Mouse (Mus musculus): ENCODE results near the gene Tenm3. TPM values are rescaled to one million over a fixed set of nuclear protein-coding genes. Genes with fewer than 3 reads are reported as not detected.

The Tenm3 gene
- polyA plus RNA-seq, 1 experiment: 106 TPM

DNA sequence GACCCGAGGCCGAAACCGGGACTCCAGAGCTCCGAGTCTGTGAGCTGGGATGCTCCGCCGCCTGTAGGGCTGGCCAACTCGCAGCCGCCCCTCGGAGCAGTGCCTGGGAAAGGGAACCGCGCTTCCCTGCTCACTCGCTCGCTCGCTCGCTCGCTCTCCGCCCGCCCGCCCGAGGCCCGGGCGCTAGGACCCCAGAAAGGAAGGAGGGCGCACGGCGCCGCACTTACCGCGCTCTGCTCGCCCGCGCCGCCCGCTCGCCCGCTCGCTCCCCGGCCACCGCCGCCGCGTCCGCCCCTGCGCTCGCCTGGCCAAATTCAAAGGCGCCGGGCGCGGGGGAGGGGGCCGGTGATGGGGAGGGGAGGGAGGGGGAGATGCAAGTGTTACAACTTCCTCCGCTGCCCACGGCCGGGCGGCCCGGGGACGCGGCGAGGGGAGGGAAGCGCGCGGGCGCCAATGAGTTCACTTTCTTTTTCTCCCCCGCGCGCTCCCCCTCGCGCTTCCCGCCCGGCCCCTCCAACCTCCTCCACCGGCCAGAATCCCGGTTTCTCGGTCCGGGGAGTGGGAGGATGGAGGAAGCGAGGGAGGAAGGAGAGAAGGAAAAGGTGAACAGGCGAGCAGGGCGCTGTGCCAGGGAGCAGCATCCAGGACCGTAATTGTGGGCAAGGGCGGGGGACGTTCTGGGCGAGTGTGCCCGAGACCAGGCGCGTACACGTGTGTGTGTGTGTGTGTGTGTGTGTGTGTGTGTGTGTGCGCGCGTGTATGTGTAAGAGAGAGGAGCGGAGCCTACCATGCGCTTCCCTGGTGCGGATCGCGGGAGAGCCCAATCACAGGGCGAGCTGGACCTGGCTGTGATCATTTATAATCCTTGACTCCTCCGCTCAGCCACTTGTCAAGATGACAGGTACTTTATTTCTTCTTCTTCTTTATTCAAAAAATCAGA lies 490 bp downstream of the Tenm3 start:
- Histone ChIP-seq H3K4me1 (ENCODE audit: control insufficient read depth, insufficient read depth, low read length) (no peaks in the 10 kb centered on the region), H3K27ac (ENCODE audit: insufficient read depth, low read length) (no peak overlapping the region; the same call in 1 of the 2 replicates), H3K4me3 (ENCODE audit: insufficient read depth, low read length) (peak overlapping the region; percentile 94)
- no peak for TF ChIP-seq CTCF (IDR thresholded peaks at IDR 0.05; ENCODE audit: borderline replicate concordance, insufficient read depth, low read length)
- peak; percentile 47; the same call in 1 of the 2 replicates for TF ChIP-seq POLR2A (IDR thresholded peaks at IDR 0.05; ENCODE audit: low read depth, low read length)

DNA sequence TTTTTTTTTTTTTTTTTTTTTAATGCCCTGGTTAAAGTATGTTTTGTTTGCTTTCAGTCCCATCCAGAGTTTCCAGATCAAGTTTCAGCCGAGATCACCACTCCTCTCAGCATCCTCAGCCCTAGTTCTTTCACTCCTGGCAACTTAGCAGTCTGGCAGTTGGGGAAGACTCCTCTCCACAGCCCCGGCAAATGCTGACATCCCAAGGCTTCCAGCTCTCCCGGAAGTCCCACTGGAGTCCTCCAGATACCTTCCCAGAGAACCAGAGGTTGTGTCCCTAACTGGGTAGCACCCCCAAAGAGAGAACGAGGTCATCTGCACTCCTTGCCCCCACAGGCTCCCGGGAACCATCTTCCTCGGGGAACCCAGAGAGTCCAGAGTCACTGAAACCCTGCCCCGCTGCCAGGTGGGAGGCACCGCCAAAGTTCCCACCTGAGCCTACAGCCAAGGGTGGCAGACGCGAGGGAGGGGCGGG lies 1.2 kb downstream of the Tenm3 start:
- H3K27ac ChIP-seq (ENCODE audit: insufficient read depth, low read length): no peak overlapping the region
- peak overlapping the region; percentile 94 for H3K4me3 ChIP-seq (ENCODE audit: insufficient read depth, low read length)
- no peak for TF ChIP-seq CTCF (IDR thresholded peaks at IDR 0.05; ENCODE audit: borderline replicate concordance, insufficient read depth, low read length)
- no peak for TF ChIP-seq POLR2A (IDR thresholded peaks at IDR 0.05; ENCODE audit: low read depth, low read length)
- no peaks in the 10 kb centered on the region for H3K4me1 ChIP-seq (ENCODE audit: control insufficient read depth, insufficient read depth, low read length)

DNA sequence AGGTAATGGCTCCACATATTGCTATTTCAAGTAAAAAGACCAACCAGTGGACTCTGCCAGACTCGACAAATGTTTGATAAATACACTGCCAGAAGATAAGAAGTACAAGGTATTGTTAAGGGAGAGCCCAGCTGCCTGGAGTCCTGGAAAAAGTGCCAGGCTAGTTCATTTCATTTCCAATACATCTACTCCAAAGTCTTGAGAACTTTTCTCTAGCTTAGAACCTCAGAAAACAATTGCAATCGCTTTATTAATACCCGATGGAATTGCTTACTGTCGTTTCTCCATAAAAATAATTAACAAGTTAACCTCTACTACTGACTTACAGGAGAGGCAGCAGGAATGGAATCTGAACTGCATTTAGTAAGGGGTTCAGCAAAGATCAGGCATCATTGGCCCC lies 1.7 kb downstream of the Tenm3 start:
- Histone ChIP-seq H3K4me1 (ENCODE audit: control insufficient read depth, insufficient read depth, low read length) (no peaks in the 10 kb centered on the region), H3K27ac (ENCODE audit: insufficient read depth, low read length) (no peak overlapping the region), H3K4me3 (ENCODE audit: insufficient read depth, low read length) (peak overlapping the region; percentile 94)
- TF ChIP-seq POLR2A (IDR thresholded peaks at IDR 0.05; ENCODE audit: low read depth, low read length): no peak
- no peak for TF ChIP-seq CTCF (IDR thresholded peaks at IDR 0.05; ENCODE audit: borderline replicate concordance, insufficient read depth, low read length)

DNA sequence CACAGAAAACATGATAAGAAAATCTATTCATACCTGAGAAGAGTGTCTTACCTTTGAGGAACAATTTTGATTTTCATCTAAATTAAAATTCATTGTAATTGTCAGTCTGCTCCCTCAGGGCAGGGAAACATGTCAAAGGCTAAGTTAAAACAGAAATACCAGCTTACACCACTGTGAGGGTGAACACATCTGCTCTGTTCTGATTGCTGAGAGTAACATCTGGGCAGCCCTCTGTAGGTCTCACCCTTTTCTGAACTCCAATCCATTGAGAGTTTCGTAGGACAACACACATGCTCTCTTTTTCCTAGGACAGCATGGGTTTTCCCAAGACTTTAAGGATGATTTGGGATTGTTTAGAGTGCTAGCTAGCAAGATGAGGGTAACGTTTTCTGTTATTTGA lies 8.0 kb downstream of the Tenm3 start:
- H3K27ac ChIP-seq (ENCODE audit: insufficient read depth, low read length): no peak overlapping the region
- no peak for TF ChIP-seq CTCF (IDR thresholded peaks at IDR 0.05; ENCODE audit: borderline replicate concordance, insufficient read depth, low read length)
- TF ChIP-seq POLR2A (IDR thresholded peaks at IDR 0.05; ENCODE audit: low read depth, low read length): no peak
- H3K4me3 ChIP-seq (ENCODE audit: insufficient read depth, low read length): no peak overlapping the region
- no peaks in the 10 kb centered on the region for H3K4me1 ChIP-seq (ENCODE audit: control insufficient read depth, insufficient read depth, low read length)

DNA sequence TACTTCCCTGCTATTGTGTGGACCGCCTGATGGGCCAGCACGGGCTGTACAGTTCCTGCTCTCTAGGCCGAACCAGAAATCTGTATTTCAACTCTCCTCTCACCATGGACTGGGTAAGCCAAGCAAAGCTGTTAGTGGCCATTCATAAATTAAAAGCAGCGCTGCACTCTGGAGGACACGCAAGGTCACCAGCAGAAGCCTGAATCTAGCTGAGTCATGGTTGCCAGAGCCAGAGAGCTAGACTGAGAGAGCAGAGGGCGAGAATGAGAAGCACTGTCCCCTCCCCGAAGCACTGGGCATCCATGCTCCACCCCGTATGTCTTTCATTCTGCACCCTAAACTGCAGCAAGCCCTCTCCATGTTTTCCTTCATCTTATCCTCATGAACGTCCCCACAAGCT lies 16.3 kb downstream of the Tenm3 start:
- peaks cover 13% of the 10 kb centered on the region for H3K4me1 ChIP-seq (ENCODE audit: control insufficient read depth, insufficient read depth, low read length)
- no peak overlapping the region for H3K27ac ChIP-seq (ENCODE audit: insufficient read depth, low read length)
- H3K4me3 ChIP-seq (ENCODE audit: insufficient read depth, low read length): no peak overlapping the region
- TF ChIP-seq CTCF (IDR thresholded peaks at IDR 0.05; ENCODE audit: borderline replicate concordance, insufficient read depth, low read length) (no peak), POLR2A (IDR thresholded peaks at IDR 0.05; ENCODE audit: low read depth, low read length) (no peak)

DNA sequence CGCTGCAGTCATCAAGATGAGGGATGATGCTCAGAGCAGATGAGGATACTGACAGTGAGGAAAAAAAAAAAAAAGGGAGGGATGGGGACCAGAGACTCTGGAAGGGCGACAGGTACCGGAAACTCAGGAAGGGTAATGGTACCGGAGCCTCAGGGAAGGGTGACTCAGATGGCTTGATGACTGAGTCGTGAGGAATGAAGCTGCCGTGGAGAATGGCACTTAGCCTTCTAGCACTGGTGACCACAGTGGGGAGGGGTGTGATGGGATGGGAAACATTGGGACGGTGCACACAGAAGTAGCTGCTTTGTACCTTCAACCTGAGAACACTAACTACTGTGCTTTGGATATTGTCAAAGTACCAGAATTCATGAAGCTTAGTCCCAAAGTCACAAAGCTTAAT lies 18.1 kb downstream of the Tenm3 start:
- Histone ChIP-seq H3K4me1 (ENCODE audit: control insufficient read depth, insufficient read depth, low read length) (peaks cover 13% of the 10 kb centered on the region), H3K27ac (ENCODE audit: insufficient read depth, low read length) (no peak overlapping the region), H3K4me3 (ENCODE audit: insufficient read depth, low read length) (no peak overlapping the region)
- TF ChIP-seq CTCF (IDR thresholded peaks at IDR 0.05; ENCODE audit: borderline replicate concordance, insufficient read depth, low read length) (no peak), POLR2A (IDR thresholded peaks at IDR 0.05; ENCODE audit: low read depth, low read length) (no peak)

DNA sequence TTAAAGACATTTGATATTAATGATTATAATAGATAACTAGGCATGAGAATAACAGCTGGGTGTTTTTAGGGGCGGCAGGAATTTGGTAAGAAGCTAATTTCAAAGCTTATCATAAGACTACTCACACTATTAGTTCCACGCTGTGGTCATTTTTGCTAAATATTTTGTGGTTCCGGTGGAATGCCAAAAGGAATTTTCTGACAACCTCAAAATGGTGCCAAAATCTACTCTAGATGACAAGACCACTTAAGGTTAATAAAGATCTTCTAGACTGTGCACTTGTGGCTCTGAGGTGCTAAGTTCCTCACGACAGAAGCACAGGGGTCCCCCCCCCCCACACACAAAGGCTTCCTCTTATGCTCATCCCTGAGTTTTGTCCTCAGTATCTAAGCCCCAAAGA lies 21.5 kb downstream of the Tenm3 start:
- Histone ChIP-seq H3K4me3 (ENCODE audit: insufficient read depth, low read length) (no peak overlapping the region), H3K27ac (ENCODE audit: insufficient read depth, low read length) (no peak overlapping the region), H3K4me1 (ENCODE audit: control insufficient read depth, insufficient read depth, low read length) (peaks cover 13% of the 10 kb centered on the region)
- TF ChIP-seq CTCF (IDR thresholded peaks at IDR 0.05; ENCODE audit: borderline replicate concordance, insufficient read depth, low read length): no peak

DNA sequence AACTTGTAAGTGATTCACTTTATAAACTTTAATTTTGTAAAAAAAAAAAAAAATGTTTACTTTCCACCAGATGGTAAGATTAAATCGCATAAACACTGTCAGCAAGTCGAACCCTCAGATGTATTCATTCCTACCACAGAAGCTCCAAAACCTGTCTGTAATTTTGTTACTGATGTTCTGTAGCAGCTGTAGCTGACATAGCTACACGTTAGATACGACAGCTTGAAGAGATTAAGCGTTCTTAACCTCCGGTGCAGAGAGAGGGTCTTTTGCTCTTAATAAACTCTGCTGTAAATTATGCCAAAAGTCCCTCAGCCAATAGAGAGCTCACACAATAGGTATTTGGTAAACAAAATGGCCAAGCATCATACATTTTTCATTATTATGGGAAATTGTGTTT lies 23.8 kb downstream of the Tenm3 start:
- H3K4me3 ChIP-seq (ENCODE audit: insufficient read depth, low read length): no peak overlapping the region
- no peak for TF ChIP-seq CTCF (IDR thresholded peaks at IDR 0.05; ENCODE audit: borderline replicate concordance, insufficient read depth, low read length)
- no peak for TF ChIP-seq POLR2A (IDR thresholded peaks at IDR 0.05; ENCODE audit: low read depth, low read length)
- H3K4me1 ChIP-seq (ENCODE audit: control insufficient read depth, insufficient read depth, low read length): peaks cover 4% of the 10 kb centered on the region
- no peak overlapping the region for H3K27ac ChIP-seq (ENCODE audit: insufficient read depth, low read length)

DNA sequence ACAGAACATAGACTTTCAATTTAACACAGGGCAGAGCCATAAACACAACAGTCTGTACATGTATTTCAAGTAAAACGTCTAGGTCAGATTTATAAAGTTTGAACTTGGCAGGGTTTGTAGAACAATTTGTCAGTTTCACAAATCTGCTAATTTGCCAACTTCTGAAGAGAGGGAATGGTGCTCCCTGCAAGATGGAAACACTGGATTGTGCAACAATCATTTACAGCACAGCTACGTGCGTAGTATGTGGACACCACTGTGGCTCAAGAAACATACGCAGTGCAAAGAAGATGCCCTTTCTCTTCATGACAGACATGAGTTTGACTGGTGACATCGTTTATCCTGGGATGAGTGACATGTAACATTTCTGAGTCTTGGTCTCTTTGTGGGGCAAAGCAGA lies 24.4 kb downstream of the Tenm3 start:
- TF ChIP-seq POLR2A (IDR thresholded peaks at IDR 0.05; ENCODE audit: low read depth, low read length) (no peak), CTCF (IDR thresholded peaks at IDR 0.05; ENCODE audit: borderline replicate concordance, insufficient read depth, low read length) (no peak)
- Histone ChIP-seq H3K4me1 (ENCODE audit: control insufficient read depth, insufficient read depth, low read length) (peaks cover 4% of the 10 kb centered on the region), H3K27ac (ENCODE audit: insufficient read depth, low read length) (no peak overlapping the region), H3K4me3 (ENCODE audit: insufficient read depth, low read length) (no peak overlapping the region)

DNA sequence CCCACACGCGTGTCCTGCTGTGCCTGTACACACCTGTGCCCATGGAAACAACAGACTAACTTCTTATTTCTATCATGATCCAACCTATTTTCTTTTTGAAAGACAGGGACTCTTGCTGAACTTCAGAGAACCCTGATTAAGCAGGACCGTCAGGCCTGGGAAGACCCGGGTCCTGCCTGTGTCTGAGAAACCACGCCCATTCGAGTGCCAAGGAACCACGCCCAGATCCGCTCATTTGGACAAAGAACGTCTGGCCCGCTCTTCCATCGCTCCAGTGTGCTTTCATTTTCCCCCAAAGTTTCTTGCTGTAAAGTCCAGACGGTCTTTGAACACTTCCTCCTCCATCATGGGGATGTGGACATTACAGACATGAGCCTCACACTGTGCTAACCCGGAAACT lies 26.8 kb downstream of the Tenm3 start:
- TF ChIP-seq CTCF (IDR thresholded peaks at IDR 0.05; ENCODE audit: borderline replicate concordance, insufficient read depth, low read length): no peak
- peaks cover 4% of the 10 kb centered on the region; the same call in 1 of the 2 replicates for H3K4me1 ChIP-seq (ENCODE audit: control insufficient read depth, insufficient read depth, low read length)
- H3K4me3 ChIP-seq (ENCODE audit: insufficient read depth, low read length): no peak overlapping the region
- H3K27ac ChIP-seq (ENCODE audit: insufficient read depth, low read length): no peak overlapping the region
